Mouse (Mus musculus) erythroblast, embryonic 14.5 days (primary cell): Measurements from ENCODE around the gene Gm38392.

Experiments
- GATA1 ChIP-seq: IDR thresholded peaks from 2 replicates; pipeline ENCODE4 v1.6.1; 2012; ENCODE audit warnings: low read length, inconsistent platforms, mixed read lengths
- TAL1 ChIP-seq: IDR thresholded peaks from 3 replicates; pipeline ENCODE4 v1.6.1; 2012; ENCODE audit warnings: low read length, inconsistent platforms, mixed read lengths

DNA sequence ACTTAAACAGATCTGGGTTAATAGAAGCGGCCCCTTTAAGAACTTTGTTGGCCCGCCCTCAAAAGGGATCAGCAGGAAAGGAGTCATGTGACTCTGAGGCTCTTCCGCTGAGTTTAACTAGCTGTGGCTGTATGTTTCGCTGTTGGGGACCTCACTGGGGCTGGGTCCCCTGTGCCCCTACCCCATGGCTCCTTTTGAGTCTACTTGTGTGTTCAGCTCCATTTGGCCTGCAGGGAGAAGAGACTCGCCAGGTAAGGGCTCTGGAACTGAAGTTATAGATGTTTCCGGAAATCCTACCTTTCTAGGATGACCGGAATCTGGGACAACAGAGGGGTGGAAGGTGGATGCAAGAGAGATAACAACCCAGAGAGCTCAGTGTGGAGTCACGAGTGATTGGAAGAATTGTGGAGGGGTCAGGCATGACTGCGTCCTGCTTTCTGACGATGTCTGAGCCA, 38.0 kb upstream of the Gm38392 start, which contains the start of gene Glmp:
- no peak for TF ChIP-seq TAL1
- TF ChIP-seq GATA1, result no peak; the same call in 1 of the 2 replicates
